Mouse (Mus musculus): ENCODE results near the gene Mt3.
A peak's percentile ranks its signal among the peaks of the same experiment; 100 is the strongest.

Mt3 gene

GRCm38 (mm10) chr8:94152513-94153300 lies at the start of gene Mt3:
Gene Mt3, plus strand, starts transcription at chr8:94152607.
- DNase-seq (ENCODE audit: low read depth) = no peak

DNA sequence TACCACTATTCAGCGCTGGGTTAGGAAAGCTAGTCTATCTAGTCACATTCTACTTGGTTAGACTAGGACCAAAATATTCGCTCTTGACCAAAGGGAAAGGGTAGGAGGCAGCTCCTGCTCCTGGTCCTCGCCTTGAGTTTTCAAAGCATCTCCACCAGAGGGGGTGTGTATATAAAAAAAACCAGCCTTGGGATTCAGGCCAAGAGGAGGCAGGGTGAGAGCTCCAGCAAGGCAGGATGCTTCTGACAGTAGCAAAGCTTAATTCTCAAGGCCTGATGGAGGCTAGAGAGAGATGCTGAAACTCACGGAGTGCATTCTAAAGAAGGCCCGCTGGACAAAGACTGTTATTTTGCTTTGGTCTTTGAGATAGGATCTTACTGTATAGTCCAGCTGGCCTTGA lies 48.3 kb upstream of the Mt3 start:
- DNase-seq (ENCODE audit: low read depth) = no peak

DNA sequence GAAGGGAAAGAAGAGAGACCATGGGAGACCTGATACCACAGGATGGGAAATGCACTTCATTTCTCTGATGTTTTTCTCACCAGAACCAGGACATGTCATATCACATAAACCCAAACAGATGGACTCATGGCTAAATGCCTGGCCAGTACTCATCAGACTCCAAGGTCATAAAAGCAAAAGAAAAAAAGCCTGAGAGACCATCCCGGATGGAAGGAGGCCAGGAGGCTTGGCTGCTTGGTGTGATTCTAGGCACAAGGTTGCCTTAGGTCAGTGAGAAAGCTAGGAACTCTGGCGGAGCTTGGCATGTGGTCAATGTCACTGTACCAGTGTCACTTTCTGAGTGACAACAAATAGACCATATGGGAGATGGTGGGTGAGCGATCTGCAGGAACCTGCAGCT lies 44.5 kb upstream of the Mt3 start:
- no peak for DNase-seq (ENCODE audit: low read depth)

- no peak for DNase-seq (ENCODE audit: low read depth)
Measured at GRCm38 (mm10) chr8:94109396-94109795, 43.0 kb upstream of the Mt3 start.

- DNase-seq (ENCODE audit: low read depth) = no peak
Measured at GRCm38 (mm10) chr8:94109835-94110234, 42.6 kb upstream of the Mt3 start.

GRCm38 (mm10) chr8:94110526-94111177 lies 41.8 kb upstream of the Mt3 start:
- DNase-seq (ENCODE audit: low read depth) = no peak

DNA sequence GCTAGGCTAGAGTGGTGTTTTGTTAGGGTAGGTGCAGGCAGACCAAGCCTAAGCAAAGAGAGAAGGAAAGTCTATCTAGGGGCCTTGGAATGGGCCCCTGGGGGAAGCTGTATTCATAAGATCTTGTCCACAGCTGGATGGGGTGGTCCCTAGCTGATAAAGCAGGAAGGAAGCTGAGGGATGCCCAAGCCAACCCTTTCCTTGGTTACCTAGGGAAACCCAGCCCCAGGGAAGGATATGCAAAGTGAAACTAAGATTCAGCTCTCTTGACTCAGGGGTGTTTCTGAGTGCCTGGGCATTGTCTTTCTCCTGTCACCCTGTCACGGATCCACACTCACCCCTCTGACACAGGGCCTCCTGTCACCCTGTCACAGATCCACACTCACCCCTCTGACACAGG lies 39.0 kb upstream of the Mt3 start:
- no peak for DNase-seq (ENCODE audit: low read depth)

DNA sequence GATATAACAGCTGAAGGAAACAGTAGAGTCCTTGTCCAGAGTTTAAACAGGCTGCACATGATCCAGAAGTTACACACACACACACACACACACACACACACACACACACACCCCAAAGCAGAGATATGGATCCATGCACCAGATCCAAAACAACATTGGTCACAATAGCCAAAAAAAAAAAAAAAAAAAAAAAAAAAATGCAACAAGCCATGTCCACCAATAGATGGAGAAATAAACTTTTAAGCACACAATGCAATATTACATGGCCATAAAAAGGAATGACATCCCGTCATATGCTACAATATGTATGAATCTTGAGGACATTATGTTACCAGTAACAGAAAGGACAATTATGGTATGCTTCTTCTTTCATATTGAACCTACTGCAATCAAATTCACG lies 38.4 kb upstream of the Mt3 start:
- no peak for DNase-seq (ENCODE audit: low read depth)

- no peak for DNase-seq (ENCODE audit: low read depth)
Measured at GRCm38 (mm10) chr8:94118776-94119430, 33.5 kb upstream of the Mt3 start.

DNA sequence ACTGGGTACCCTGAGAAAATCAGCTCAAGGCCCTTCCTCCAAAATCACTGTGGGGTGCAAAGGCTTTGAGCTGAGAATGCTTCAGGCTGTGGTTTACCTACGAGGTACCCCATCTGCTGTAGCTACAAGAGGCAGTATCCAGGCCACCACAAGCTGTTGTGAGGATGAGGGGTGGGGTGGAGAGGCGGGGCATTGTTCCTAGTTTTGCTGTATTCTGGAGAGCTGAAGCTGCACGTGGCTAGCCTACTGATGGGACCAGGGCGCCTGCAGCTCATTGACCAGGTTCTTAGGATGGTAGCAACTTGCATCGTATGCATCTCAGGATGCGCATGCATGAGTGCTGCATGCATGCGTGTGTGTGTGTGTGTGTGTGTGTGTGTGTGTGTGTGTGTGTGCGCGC lies 30.8 kb upstream of the Mt3 start:
- no peak for DNase-seq (ENCODE audit: low read depth)

DNA sequence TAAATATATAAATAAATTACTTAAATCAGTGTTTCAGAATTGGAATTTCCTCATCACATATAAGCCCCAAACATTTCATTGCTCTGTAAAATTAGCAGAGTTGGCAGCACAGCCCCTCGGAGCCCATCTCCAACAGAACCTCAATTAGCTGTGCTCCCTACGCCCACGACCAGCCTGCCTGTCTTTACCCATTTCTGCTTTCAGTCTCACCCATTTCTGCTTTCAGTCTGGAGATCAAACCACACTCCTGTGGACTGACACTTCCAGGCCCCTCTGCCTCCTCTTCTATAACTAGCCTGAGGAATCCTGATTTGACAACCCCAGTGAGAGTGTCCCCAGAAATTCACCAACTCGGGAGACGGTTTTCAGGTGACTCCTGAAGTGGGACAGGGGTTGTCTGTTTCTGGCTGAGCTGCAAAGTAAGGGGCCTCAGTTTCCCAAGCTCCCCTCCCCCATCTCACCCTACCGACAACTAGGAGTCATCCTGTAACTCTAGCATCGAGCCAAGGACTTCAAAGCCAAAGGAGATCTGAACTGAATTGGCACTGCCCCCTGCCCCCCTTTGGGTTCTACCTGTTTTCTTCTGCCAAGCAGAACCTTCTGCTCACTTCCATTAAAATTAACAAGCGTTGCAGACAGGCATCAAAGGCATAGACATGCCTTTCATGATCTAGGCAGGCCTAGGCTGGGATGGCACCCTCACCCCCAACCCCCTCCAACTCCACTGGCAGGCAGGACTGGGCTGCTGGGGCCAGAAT lies 29.5 kb upstream of the Mt3 start:
- no peak for DNase-seq (ENCODE audit: low read depth)

DNA sequence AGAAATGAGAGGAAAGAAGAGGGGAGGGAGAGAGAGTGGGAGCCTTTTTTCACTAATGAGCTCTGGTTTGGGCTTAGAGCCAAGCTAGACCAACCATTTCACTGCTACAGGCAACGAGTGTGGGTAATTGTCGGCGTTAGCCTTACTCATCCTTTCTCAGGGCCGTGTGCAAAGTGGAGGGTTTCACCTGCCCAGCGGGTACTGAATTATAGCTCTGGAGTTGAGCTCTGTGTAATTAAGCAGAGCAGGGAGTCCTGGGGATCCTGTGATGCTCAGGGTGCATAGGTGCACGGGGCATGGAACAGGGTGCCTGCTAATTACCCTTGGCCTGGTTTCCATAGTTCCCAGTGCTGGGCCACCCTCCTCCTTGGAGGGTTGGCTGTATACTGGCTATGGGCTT lies 24.7 kb upstream of the Mt3 start:
- DNase-seq (ENCODE audit: low read depth) = no peak

DNA sequence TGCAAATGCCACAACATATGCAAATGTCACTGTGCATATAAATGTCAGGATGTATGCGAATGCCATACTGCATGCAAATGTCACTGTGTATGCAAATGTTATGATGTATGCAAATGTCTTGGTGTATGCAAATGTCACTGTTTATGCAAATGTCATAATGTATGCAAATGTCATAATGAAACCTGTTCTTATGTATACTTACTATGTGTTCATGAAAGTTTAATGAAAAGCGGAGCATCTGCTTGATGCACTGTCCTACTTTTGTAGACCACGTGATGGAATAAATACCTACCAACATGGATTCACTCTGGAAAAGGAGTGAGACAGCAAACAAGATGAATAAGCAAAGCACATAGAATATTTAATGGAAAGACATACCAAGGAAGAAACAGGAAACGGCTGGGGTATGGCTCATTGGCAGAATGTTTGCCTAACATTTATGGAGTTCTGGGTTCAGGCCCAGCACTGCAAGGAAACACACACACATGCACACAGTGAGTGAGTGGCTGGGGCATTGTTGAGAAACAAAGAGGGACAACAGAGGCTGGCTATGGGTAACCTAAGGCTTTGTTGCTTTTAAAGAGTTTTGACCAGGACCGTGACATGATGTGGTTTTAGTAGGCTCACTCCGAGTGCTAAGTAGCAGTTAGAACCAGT lies 23.1 kb upstream of the Mt3 start:
- no peak for DNase-seq (ENCODE audit: low read depth)

GRCm38 (mm10) chr8:94130126-94130525 lies 22.3 kb upstream of the Mt3 start:
- DNase-seq (ENCODE audit: low read depth) = no peak

DNA sequence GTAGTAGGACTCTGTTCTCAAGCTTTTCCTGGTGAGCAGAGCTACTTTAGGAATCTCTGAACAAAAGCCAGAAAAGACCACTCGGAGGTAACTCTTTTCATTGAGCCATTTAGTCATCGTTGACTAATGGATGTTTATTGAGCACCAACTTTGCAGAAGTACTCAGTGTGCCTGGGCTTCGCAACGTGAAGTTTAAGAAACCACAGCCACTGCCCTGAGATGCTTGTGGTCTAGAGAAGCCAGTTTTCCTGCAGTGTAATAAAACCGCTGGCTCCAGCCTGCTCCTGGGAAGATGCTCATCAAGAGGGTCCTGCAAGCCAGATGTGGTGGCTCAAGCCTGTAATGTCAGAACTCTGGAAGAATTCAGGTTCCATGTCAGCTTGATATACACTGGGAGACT lies 20.3 kb upstream of the Mt3 start:
- peak; percentile 36 for DNase-seq (ENCODE audit: low read depth)

- DNase-seq (ENCODE audit: low read depth) = peak; percentile 24
Measured at GRCm38 (mm10) chr8:94134601-94135000, 17.8 kb upstream of the Mt3 start.

DNA sequence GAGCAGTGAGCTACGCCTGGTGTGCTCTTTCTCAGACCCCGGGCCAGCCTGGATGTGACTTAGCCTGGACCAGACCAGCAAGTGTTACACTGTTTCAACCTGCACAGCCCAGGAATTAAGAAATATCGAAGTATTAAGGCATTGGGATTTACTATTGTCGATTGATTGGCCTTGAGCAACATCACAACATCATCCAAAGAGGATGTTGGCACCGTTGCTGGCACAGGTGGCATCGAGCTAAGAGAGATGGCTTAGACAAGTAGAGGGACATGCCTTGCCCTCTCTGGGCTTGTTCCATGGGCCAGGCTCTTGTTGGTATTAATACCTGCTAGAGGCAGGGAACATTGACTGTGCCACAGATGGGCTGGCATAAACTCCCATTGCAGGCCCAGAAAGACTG lies 16.9 kb upstream of the Mt3 start:
- no peak for DNase-seq (ENCODE audit: low read depth)

- no peak for DNase-seq (ENCODE audit: low read depth)
Measured at GRCm38 (mm10) chr8:94136192-94136591, 16.2 kb upstream of the Mt3 start.

GRCm38 (mm10) chr8:94136933-94137332 lies 15.5 kb upstream of the Mt3 start, which contains the start of gene Mt4:
Gene Mt4, plus strand, starts transcription at chr8:94137197.
- no peak for DNase-seq (ENCODE audit: low read depth)

GRCm38 (mm10) chr8:94140266-94140795 lies 12.1 kb upstream of the Mt3 start:
- no peak for DNase-seq (ENCODE audit: low read depth)

GRCm38 (mm10) chr8:94148236-94148635 lies 4.2 kb upstream of the Mt3 start:
- no peak for DNase-seq (ENCODE audit: low read depth)

GRCm38 (mm10) chr8:94150925-94151324 lies 1.5 kb upstream of the Mt3 start:
- no peak for DNase-seq (ENCODE audit: low read depth)

All from fibroblast of lung, adult 2 months (primary cell).